Mouse (Mus musculus) adrenal gland, postnatal 36 days (tissue): ENCODE results near the gene Pclo. TPM values are rescaled to one million over a fixed set of nuclear protein-coding genes. Genes with fewer than 3 reads are reported as not detected.
A peak's percentile ranks its signal among the peaks of the same experiment; 100 is the strongest.
"Not testable (repeated sequence)": the region's sequence is repeated elsewhere in the genome, so short reads cannot be mapped to it uniquely, and the experiment has no call there.

Source experiments
- DNase-seq, 2 experiments: peaks; one replicate each; pipeline ENCODE4 v3.0.0; 2021; ENCODE audit warnings: mixed read lengths in 1 of 2
- long read RNA-seq, 2 experiments: library from polyadenylated mRNA; stranded (forward); transcript quantifications; one replicate each; pipeline ENCODE4 v2.0.0; 2021; ENCODE audit warnings: borderline sequencing depth in 2 of 2
- total RNA-seq, 2 experiments: library from RNA; stranded (reverse); gene quantifications; 2 replicates each; pipeline ENCODE4 v1.2.3; 2021

Pclo gene
- total RNA-seq, result 1 to 10 TPM; 4.0 to 5.1 TPM
- long read RNA-seq, experiment 1, partial matches to known transcripts, result 0 of 1 reads
- long read RNA-seq, experiment 1, other reads (novel, unspliced or antisense), result 1 of 1 reads
- long read RNA-seq, experiment 2, result 0 reads

DNA sequence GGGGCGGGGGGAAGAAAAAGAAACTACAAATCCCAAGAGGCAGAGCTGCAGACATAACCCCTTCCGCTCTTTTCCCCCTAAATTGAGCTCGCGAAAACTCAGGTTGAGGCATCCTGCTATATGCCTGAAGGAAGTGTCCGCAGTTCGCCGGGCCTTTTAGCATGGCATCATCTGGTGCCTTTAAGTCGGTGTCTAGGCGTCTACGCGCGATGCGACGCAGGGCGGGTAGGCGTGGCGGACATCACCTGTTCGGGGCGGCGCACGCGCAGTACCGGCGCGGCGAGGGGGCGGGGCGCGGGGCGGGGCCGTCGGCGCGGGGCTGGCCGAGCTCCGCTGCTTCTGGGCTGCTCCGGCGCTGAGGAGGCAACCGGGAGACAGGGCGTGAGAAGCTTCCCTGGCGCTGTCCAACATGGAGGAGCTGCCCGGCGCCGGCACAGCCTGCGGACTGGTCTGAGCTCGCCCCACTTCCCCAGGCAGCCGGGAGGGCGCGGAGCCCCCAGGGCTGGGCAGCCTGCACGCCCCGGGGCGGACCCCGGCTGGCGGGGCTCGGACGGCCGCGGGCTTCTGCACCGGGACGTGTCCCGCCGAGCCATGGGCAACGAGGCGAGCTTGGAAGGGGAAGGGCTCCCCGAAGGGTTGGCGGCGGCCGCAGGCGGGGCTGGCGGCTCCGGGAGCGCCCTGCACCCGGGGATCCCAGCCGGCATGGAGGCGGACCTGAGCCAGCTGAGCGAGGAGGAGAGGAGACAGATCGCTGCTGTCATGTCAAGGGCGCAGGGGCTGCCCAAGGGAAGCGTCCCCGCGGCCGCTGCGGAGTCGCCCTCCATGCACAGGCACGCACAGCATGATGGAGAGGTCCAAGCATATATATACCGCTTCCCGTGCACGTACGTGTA lies at the start of gene Pclo:
Pclo (plus strand) TSS at position 288 of the 893 bp plus-strand sequence.
- peak; percentile 82 to 85 for DNase-seq

DNA sequence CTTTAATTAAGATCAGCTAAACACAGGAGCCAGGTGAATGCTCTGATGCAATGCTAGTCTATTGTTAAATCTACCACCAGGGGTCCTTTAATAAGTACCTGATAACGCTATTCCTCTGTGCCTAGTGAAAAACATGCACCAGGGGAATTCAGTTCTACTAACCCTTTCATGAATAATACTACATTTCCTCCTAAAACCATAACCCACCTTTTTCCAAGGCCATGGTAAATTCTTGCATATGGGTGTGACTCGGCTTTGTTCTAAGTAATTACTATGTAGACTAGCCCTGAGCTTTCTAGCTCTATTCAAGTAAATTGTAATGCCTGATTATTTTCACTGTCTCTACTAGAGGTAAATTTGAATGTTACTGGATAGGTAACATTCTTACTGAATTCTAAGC lies 20.3 kb upstream of the Pclo start:
- not testable (repeated sequence) for DNase-seq

DNA sequence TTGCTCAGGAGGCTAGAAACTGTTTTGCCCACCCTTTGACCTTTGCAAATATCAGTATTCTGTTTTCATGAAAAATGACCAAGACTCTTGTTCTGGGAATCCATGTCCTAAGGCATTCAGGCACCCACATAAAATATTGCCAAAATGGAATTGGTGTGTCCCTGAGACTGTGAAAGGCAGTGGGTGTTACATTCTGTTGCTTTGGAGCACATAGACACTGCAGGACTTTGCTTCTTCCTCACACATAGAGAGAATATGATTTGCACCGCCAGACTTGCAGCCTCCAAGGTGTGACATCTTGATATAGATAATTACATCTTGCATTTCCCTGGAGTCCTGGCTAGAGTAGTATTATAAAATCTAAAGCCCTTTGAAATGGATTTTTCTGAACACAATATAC lies 6.2 kb upstream of the Pclo start:
- no peak for DNase-seq

DNA sequence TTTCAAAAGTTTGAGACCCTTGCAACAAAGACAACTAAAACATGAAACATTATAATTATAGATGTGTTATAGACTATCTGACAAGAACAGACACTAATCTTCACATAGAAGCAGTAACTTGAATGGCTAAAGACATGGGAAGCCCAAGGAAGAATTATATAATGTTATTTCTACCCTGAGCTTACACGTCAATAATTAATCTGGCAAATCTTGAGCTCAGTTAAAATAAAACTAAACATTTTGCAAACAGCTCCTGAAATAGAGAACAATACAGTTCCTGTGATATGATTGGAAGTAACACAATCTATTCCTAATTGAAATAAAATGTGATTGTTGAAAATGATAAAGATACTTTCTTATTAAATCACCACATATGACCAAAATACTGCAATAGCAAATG lies 5.1 kb upstream of the Pclo start:
- no peak for DNase-seq

DNA sequence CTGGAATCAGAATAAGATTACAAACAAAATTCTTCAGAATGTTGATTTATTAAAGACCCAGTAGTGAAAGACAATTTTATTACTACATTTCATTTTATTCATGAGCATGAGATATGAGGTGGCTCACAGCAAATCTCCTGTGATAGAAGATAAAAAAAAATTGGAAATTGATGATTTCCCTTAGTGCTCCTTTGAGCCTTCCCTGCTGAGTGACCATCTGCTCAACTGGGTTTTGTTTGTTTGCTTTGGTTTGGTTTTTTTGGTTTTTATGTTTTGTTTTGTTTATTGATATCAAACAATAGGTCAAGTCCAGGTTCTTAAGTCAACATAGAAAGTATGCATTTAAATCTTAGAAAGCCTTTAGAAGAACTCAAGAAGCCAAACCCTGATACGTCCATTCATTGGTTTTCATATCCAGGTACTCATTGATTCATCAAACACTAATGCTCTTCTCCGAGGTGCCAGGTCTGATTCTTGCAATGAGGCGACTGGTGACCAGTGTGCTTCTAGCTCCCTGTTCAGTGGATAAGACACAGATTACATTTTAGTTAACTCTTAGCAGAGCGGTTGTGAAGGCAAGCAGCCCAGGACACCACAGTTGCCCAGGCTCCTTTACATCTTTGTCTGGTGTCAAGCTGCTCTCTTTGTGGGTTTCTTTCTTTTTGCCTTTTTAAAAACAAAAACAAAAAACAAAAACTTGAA lies 3.6 kb downstream of the Pclo start:
- no peak for DNase-seq

DNA sequence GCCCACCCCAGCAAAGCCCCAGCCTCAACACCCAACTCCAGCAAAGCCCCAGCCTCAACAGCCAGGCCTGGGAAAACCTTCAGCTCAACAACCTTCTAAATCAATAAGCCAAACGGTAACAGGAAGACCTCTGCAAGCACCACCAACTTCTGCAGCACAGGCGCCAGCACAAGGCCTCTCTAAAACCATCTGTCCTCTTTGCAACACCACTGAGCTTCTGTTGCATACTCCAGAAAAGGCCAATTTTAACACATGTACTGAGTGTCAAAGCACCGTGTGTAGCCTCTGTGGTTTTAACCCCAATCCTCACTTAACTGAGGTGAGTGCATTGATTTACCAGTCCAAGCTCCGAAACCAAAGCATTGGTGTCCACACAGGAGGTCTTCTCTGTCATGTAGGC lies 7.3 kb downstream of the Pclo start:
- DNase-seq, result no peak

DNA sequence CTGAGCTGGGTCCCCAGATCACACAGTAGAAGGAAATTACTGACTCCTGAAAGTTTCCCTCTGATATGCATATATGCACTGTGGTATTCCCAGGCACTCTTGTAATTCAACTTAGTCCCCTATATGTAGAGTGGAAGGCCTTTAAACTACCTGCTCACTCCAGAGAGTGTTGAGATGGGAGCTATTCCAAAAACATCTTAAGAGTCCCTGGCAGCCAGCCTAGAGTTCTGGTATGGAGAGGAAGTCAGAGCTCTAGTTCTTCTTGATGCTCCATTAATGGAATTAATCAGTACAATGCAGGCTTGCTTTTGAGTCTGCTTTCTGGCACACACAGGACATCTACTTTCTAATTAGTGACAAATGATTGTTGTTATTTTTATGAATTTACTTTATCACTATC lies 11.3 kb downstream of the Pclo start:
- DNase-seq, result no peak

DNA sequence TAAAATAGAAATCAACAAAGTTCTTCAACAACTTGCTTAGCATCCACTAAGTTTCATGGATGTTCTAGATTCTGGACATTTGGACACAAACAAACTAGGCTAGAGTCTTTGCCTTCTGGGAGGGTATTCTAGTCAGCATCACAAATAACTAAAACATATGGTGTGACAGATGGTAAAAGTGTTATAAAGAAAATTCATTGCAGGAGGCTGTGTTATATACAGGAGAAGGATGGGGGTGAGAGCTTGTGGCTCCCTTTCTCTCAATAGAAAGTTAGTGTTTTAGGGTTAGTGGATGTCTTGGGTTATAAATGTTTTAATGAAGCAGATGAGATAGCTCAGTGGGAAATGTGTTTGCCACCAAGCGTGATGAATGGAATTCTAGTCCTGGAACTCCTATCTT lies 13.1 kb downstream of the Pclo start:
- DNase-seq, result no peak

DNA sequence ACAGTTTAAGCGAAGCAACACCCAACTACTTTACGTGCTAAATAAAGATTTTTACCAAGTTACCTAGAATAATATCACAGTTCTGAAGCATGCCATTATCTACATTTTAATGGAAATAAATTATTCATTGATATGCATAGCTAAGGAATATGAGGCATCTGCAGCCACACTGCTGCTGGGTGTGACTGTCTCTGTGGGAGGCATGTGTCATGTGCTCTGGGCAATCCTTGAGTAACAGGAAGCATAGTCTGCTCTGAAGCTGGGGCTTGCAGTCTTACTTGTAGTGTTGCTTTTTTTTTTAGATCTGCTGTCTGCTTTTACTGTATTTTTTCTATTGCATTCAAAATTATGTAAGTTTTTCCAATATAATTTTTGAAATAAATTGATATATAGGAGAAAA lies 17.2 kb downstream of the Pclo start:
- no peak for DNase-seq

DNA sequence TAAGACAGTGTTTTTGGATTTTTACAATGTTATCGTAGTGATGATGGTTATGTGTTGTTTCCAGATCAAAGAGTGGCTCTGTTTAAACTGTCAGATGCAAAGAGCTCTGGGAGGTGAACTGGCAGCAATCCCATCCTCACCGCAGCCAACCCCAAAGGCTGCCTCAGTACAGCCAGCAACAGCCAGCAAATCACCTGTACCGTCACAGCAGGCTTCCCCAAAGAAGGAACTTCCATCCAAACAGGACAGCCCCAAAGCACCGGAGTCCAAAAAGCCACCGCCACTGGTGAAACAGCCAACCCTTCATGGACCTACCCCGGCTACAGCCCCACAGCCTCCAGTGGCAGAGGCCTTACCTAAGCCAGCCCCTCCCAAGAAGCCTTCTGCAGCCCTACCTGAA lies 24.6 kb downstream of the Pclo start:
- no peak for DNase-seq

DNA sequence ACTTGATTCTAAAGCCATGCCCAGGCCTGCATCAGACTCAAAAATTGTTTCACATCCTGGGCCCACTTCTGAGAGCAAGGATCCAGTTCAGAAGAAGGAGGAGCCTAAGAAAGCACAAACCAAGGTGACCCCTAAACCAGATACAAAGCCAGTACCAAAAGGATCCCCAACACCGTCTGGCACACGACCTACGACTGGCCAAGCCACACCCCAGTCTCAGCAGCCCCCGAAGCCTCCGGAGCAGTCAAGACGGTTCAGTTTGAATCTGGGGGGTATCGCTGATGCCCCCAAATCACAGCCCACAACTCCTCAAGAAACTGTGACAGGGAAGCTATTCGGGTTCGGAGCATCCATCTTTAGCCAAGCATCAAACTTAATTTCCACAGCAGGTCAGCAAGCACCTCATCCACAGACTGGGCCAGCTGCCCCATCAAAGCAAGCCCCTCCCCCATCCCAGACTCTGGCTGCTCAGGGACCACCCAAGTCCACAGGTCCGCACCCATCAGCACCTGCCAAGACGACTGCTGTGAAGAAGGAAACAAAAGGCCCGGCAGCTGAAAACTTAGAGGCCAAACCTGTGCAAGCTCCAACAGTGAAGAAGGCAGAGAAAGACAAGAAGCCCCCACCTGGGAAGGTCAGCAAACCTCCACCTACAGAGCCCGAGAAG lies 25.4 kb downstream of the Pclo start:
- DNase-seq, result no peak

DNA sequence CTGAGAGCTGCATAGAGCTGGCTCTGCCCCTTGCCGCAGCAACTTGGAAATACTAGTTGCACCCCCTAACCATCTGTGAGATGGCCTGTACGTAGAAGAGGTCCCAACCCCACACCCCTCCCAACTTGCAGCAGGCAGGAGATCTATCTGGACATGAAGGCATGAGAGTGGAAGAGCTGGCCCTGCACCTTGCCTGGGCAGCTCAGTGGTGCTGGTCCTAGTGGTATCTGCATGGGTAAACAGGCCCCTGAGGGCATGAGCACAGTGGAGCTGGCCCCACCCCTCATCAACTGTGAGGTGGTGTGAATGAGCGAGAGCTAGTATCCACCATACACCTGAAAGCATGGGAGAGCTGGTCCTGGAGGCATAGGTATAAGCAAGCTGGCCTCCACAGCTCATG lies 60.9 kb downstream of the Pclo start:
- no peak for DNase-seq

DNA sequence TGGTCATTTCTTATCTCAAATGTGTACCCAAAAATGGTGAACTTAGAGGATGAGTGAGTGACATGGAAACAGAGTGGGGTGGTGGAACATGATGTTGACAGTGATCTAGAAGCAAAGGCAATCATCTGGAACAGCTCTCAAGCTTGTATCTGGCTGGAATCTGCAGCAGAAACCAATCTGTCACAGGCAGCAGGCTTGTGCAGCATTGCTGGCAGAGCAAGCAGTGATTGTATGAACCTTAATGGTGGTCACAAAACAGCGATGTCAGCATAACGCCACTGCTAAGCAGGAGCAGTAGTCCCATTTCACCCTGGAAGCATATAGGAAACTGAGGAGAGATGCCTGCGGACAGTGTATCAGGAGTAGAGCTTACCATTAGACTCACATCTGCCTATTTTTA lies 76.8 kb downstream of the Pclo start:
- no peak for DNase-seq

DNA sequence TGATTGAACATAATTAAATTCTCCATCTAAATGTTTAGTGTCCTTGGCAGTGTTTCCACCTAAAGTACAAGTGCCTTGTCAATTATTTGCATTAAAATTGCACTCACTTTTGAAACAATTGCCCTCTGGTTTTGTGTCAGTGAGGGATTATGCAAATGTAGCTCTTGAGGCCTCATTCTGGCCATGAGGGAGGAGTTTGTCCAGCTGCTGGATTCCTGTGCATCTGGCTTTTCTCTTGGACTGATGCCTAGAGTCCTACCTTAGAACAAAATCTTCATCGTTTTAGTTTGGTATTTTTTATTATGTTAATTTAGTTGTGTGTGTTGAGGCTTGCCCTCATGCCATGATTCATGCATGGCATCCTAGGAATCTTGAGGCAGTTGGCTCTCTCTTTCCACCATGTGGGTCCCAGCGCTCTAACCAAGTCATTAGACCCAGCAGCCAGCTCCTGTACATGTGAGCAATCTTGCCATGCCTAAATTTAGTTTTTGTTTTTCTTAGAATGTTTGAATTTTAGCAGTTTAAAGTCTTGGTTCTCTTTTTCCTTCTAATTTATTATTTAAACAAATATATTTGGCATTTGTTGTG lies 80.8 kb downstream of the Pclo start:
- no peak for DNase-seq

DNA sequence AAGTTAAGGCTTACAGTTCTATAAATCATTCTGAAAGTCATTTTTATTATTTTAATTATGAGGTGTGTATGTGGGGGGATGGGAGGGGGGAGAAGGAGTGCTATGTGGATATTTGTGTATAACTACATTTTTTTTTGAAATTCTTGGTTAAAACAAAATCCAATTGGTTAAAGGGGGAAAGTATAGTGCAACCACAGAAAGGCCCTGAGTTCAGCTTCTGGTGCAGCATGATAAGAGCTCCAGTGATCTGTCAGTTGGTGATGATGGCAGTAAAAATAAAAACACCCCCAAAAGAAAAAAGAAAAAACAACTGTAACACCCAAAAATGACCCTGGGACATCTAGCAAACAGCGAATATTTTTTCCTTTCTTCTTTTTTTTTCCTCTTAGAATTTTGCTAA lies 93.6 kb downstream of the Pclo start:
- DNase-seq, result no peak

DNA sequence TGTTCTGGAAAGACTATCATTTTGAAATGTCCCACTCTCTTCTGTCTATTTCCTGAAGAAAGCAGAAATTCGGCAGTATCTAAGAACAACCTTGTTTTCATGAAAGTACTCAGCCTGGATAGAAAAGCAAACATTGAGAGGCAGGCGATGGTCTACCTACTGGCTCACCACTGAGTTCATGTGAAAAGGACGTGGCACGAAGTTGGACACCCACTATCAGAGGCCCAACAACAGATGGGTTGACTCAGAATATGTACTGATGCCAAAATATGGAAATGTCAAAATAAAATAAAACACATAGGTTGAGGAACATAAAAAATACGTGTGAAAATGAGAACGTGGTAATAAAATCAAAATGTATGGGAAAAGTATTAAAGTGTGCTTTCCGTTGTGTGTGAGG lies 106.4 kb downstream of the Pclo start:
- DNase-seq, result no peak

DNA sequence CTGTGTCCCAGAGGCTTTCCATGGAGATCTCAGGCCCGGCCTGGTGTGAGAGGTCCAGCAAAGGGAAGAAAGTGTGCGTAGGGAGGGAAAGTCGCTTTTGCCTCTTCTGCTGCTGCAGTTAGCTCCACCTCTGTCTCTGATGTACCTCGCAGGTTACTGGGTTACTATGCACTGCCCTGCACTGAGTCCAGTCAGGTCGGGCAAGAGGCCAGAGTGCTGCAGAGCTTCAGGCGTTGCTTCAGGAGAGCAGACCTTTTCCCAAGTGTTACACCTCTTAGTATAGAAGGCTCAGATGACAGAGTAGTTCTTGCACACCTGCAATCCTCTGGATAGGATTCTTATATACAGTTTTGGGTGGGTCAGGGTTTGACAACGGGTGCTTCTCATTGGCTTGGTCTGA lies 108.6 kb downstream of the Pclo start:
- no peak for DNase-seq

DNA sequence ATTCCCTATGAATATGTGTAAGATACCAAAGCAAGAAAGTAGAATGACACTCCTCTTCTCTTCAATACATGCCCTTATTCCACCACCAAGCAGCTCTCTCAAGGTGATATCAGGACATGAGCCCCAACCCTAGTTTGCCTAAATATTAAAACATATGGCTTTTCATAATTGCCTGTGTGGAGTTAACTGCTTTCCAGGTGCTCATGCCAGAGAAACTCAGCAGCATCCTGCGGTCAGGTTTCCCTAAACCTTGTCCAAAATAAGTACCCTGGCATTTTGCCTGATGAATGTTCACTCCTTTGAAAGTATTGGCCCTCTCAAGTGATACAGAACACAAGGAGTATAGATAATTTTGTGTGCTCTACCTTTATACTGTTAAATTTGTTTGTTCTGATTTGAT lies 126.5 kb downstream of the Pclo start:
- no peak for DNase-seq

DNA sequence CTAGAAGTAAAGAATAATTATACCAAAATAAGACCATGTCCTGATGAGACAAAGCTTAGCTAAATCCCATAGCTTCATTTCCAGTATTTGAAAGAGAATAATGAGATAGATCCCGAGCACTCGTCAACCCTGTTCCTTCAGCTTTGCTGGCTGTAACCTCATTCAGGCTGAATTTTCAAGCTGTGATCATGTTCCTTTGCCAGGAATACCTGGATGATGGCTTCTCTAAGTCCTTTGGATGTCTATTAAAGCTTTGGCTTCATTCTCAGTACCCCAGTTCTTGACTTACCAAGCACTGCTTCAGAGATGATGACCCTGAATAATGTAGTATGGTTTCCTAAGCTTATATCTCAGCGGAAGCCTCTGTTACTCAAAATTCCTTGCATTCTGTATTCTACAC lies 131.1 kb downstream of the Pclo start:
- DNase-seq, result no peak

DNA sequence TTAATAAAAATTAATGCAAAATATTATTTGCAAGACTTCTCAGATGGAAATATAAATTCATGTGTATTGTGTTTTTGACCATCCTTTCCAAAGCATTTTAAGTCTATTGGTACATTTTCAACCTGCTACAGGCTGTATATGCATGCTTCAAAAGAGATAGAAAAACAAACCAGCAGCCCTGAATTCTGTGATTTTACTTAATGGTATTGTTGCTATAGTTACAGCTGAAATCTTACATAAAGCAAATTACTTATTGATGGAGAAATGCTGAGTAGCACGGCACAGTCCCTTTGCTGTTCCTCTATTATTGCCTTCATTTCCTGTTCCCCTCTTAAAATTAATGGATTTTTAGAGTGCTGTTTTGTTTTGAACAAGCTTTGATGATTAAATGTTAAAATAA lies 145.9 kb downstream of the Pclo start:
- no peak for DNase-seq

DNA sequence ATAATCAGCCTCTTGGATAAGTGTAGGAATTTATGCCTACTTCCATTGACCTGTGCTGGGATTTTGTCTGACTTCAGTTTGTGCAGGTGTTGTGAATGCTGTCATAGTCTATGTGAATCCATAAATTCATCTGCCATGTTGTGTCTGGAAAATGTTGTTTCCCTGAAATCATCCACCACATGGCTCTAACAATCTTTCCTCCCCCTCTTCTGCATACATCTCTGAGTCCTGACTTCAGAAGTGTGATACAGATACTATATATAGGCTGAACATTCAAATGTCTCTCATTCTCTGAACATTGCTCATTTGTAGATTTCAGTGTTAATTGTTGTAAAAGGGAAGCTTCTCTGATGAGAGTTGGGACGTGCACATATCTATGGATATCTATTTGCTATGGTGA lies 147.5 kb downstream of the Pclo start:
- DNase-seq, result no peak

DNA sequence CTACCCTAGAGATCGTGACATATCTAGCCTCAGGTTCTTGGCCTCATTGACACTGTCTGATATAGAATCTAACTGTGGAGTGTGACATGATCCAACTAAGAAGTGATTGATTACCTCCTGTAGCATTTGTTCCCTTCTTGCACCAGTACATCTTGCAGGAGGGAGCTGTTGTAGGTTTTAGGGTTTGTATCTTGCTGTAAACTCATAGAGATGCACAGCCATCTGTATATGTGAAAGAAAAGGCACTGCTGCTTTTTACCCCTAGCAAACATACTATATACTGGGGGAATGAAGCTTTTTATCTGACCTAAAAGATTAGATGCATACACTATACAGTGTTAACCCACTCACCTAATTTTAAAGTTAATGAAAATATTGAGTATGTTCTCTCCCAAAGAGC lies 147.9 kb downstream of the Pclo start:
- DNase-seq, result no peak

DNA sequence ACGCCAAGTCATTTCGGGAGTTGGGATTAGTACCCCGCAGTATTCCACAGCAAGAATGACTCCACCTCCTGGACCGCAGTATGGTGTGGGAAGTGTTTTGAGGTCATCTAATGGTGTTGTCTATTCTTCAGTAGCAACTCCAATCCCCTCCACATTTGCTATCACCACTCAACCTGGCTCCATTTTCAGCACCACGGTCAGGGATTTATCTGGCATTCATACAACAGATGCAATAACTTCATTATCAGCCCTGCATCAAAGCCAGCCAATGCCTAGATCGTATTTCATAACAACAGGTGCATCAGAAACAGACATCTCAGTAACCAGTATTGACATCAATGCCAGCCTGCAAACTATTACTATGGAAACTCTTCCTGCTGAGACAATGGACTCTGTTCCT lies 165.7 kb downstream of the Pclo start:
- no peak for DNase-seq
